Mouse (Mus musculus) E14TG2a.4 (cell line): Measurements from ENCODE around the gene Olfr32.
"Not testable (repeated sequence)": the region's sequence is repeated elsewhere in the genome, so short reads cannot be mapped to it uniquely, and the experiment has no call there.

ENCODE experiments used
- H3K27me3 ChIP-seq: 2 replicates; pipeline ENCODE4 v1.6.1; 2014; ENCODE audit warnings: low read length, control low read depth; ENCODE audit not compliant: insufficient read depth
- H3K36me3 ChIP-seq: 2 replicates; pipeline ENCODE4 v1.6.1; 2014; ENCODE audit warnings: low read length, control low read depth; ENCODE audit not compliant: insufficient read depth
- H3K4me1 ChIP-seq: replicated peaks from 2 replicates; pipeline ENCODE4 v1.6.1; 2014; ENCODE audit warnings: low read depth, low read length, control low read depth
- H3K4me3 ChIP-seq: replicated peaks from 2 replicates; pipeline ENCODE4 v1.5.1; 2014; ENCODE audit warnings: mild to moderate bottlenecking, low read length
- H3K9me3 ChIP-seq: 2 replicates; pipeline ENCODE4 v1.6.1; 2014; ENCODE audit warnings: low read length, control low read depth
- CTCF ChIP-seq: conservative IDR thresholded peaks from 2 replicates; pipeline ENCODE4 v1.5.1; 2014; ENCODE audit warnings: low read length
- NANOG ChIP-seq: IDR thresholded peaks from 2 replicates; pipeline ENCODE4 v1.6.1; 2014; ENCODE audit warnings: borderline replicate concordance, low read length, mixed read lengths
- POU5F1 ChIP-seq: IDR thresholded peaks from 2 replicates; pipeline ENCODE4 v1.6.1; 2014; ENCODE audit warnings: low read length, borderline replicate concordance

Olfr32 gene

DNA sequence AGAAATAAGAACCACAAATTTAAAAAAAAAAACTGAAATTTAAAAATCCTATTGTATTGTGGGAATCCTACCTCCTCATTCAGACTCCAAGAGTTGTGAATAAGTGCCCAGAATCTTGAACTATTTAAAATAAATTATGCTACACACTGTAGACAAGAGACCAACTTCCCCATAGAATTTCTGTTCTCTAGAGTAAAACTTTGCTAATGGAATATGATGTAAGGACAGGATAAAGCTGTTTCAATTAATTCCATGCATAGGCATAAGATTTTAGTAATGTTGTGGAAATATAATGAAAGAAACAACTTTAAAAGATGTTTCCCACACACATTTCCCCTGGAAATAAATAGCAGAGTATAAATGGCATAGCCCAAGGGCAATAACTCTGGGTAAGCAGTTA lies at the start of gene Olfr32:
TSS of gene Olfr32 (minus strand) at position 101 of the 400 bp plus-strand sequence.
- Histone ChIP-seq H3K27me3 (no peaks in the 10 kb centered on the region), H3K4me3 (no peak within 1 kb of the TSS)

DNA sequence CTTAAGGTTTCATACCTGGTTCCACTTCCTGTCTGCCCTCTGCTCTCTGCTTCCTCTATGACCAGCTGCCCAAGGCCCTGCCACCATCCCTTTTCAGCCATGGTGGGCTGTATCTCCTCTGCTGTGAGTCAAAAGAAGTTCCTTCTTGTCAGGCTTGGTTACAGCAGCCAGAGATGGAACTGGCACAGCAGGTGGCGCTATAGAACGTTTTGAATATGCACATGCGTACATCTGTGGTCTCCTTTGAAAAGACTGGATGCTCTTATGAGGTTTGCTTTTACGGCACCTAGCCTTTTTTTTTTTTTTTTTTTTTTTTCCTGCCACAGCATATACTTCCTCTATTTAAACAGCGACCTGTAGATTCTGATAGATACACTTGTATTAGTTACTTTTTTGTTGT lies 45.0 kb upstream of the Olfr32 start:
- H3K27me3 ChIP-seq, H3K9me3 ChIP-seq, H3K36me3 ChIP-seq, H3K4me3 ChIP-seq, H3K4me1 ChIP-seq: not testable (repeated sequence)

More for the DNA sequence above, at the start of gene Olfr32:
- Histone ChIP-seq H3K9me3 (no peaks in the 10 kb centered on the region), H3K36me3 (no peaks in the 10 kb centered on the region), H3K4me1 (no peaks in the 10 kb centered on the region)
- TF ChIP-seq CTCF (no peak), NANOG (no peak), POU5F1 (no peak)

- not testable (repeated sequence) for H3K4me3 ChIP-seq, H3K4me1 ChIP-seq, H3K36me3 ChIP-seq, H3K27me3 ChIP-seq, H3K9me3 ChIP-seq
Measured at GRCm38 (mm10) chr2:90186082-90186481, 44.0 kb upstream of the Olfr32 start.

- TF ChIP-seq NANOG (no peak), CTCF (no peak), POU5F1 (no peak)
- Histone ChIP-seq H3K27me3 (no peaks in the 10 kb centered on the region), H3K4me3 (no peak overlapping the region), H3K4me1 (no peaks in the 10 kb centered on the region), H3K36me3 (no peaks in the 10 kb centered on the region), H3K9me3 (peaks cover 14% of the 10 kb centered on the region)
Measured at GRCm38 (mm10) chr2:90153916-90154315, 11.8 kb upstream of the Olfr32 start.

- TF ChIP-seq CTCF (no peak), NANOG (no peak), POU5F1 (no peak)
- Histone ChIP-seq H3K4me1 (no peaks in the 10 kb centered on the region), H3K4me3 (no peak within 1 kb of the TSS), H3K36me3 (no peaks in the 10 kb centered on the region), H3K9me3 (peaks cover 14% of the 10 kb centered on the region), H3K27me3 (no peaks in the 10 kb centered on the region)
Measured at GRCm38 (mm10) chr2:90152991-90153390, 10.9 kb upstream of the Olfr32 start, which contains the start of gene Olfr1270. Gene Olfr1270 (minus strand): TSS chr2:90153091.

DNA sequence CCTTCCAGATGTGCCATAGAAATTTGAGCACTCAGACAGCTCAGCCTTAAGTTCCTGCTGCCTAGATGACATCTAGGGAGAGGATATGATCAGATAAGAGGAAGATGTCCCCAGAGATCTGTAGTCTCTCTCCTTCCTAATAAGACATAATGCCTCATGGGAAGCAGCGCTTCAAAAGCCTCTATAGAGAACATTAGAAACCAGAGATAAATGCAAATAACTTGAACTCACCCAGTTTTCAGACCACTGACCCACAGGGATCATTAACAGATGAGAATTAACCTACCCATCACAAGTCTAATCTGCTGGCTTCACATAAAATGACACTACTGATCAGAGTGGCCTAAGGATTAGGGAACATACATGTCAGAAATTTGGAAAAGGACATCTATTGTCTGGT lies 20.8 kb downstream of the Olfr32 start, which contains the start of gene Olfr1269:
TSS of gene Olfr1269 (minus strand) at position 101 of the 400 bp plus-strand sequence.
- H3K27me3 ChIP-seq: no peaks in the 10 kb centered on the region
- no peaks in the 10 kb centered on the region for H3K4me1 ChIP-seq
- H3K4me3 ChIP-seq: no peak within 1 kb of the TSS
- TF ChIP-seq CTCF (no peak), NANOG (no peak), POU5F1 (no peak)
- no peaks in the 10 kb centered on the region for H3K36me3 ChIP-seq
- H3K9me3 ChIP-seq: peaks cover 16% of the 10 kb centered on the region
